ENCODE assay signal across 21 mouse cellular contexts in the genomic region with DNA sequence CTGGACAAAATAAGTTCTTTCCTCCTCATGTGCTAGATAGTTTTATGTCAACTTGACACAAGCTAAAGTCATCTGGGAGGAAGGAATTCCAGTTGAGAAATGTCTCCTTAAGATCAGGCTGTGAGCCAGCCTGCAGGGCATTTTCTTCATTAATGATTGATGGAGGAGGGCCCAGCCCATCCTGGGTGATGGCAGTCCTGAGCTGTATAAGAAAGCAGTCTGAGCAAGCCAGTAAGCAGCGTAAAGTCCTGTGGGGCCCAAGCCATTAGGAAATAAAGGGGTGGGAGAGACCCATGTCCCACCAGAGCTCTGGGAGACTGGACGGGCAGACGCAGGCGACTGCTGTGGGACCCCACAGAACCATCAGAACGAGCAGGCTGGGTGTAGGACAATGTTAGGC.
DNase-seq lines count a peak whose midpoint lies in the region; ATAC-seq and TF ChIP-seq lines count a peak whose summit lies in the region.
"Had no signal": no experiment of that assay in that cellular context is flagged by ENCODE, and none has a peak within 500 bp of the region (broad histone marks: within the 10 kb centered on the region; RNA-seq: fewer than 3 reads in every experiment).

No protein-coding gene starts in this region.

- H3K4me1 ChIP-seq in kidney, adult 2 months (ENCODE audit: control insufficient read depth, insufficient read depth, low read length), result no peaks in the 10 kb centered on the region
- H3K4me1 ChIP-seq in intestine, embryonic 14.5 days (replicated peaks; ENCODE audit: control insufficient read depth, insufficient read depth, low read length), result no peaks in the 10 kb centered on the region
- H3K4me1 ChIP-seq: forebrain, embryonic 13.5 days; heart, embryonic 13.5 days; neural tube, embryonic 13.5 days had no signal

- TF ChIP-seq POLR2A in kidney, adult 2 months (IDR thresholded peaks at IDR 0.05; ENCODE audit: low read depth, low read length), result no peak

- H3K4me3 ChIP-seq in kidney, adult 2 months (ENCODE audit: insufficient read depth, low read depth, low read length), result no peak overlapping the region
- no peak overlapping the region for H3K4me3 ChIP-seq in intestine, embryonic 14.5 days (ENCODE audit: low read depth, low read length)
- H3K4me3 ChIP-seq: erythroblast, embryonic 14.5 days; forebrain, embryonic 13.5 days; heart, embryonic 13.5 days; layer of hippocampus, adult 2 months; neural tube, embryonic 13.5 days had no signal

- DNase-seq in kidney, adult 2 months, result peak; percentile 26
- no peak for DNase-seq in kidney, adult 11 months
- DNase-seq in intestine, embryonic 14.5 days (ENCODE audit: low spot score), result peak; percentile 47
- DNase-seq in kidney, adult 8-10 months, result peak; percentile 1 to 3
- peak; percentile 9 to 31 for DNase-seq in kidney, postnatal 25 days
- DNase-seq in adrenal gland, postnatal 4 days (ENCODE audit: low spot score in 2 of 2), result no peak
- DNase-seq in MN1 (ENCODE audit: low spot score), result no peak
- DNase-seq: B cell, adult 2 months; cerebellum, adult 2 months; gastrocnemius, postnatal 14 days; heart, adult 18-20 months; heart, postnatal 36 days; liver, postnatal 0 days; lung, postnatal 36 days; right cerebral cortex, postnatal 14 days; thymus, adult 2 months had no signal

- WGBS in kidney, adult 2 months, result 75% methylated on average over 5 of the region's 5 CpGs
- 70% methylated on average over 5 of the region's 5 CpGs for WGBS in intestine, embryonic 14.5 days

- no peak overlapping the region for H3K9ac ChIP-seq in intestine, embryonic 14.5 days (ENCODE audit: low read length)
- H3K9ac ChIP-seq: forebrain, embryonic 13.5 days; heart, embryonic 13.5 days; liver, postnatal 0 days; neural tube, embryonic 13.5 days had no signal

- ATAC-seq in intestine, embryonic 14.5 days (replicated peaks; ENCODE audit: low FRiP score, low TSS enrichment, low read depth), result peak; percentile 53; the same call in 1 of the 2 replicates
- ATAC-seq: forebrain, embryonic 13.5 days; liver, postnatal 0 days had no signal

- no peaks in the 10 kb centered on the region for H3K36me3 ChIP-seq in kidney, adult 2 months (ENCODE audit: control insufficient read depth, insufficient read depth, low read length)
- no peaks in the 10 kb centered on the region for H3K36me3 ChIP-seq in intestine, embryonic 14.5 days (ENCODE audit: control insufficient read depth, insufficient read depth, low read length)
- H3K36me3 ChIP-seq: heart, embryonic 13.5 days; neural tube, embryonic 13.5 days had no signal

- H3K27me3 ChIP-seq in kidney, adult 2 months (replicated peaks; ENCODE audit: control insufficient read depth, insufficient read depth, low read length), result no peaks in the 10 kb centered on the region
- no peaks in the 10 kb centered on the region for H3K27me3 ChIP-seq in intestine, embryonic 14.5 days (replicated peaks; ENCODE audit: control insufficient read depth, insufficient read depth, low read length)
- H3K27me3 ChIP-seq: forebrain, embryonic 13.5 days; heart, embryonic 13.5 days; neural tube, embryonic 13.5 days had no signal

- no peaks in the 10 kb centered on the region for H3K9me3 ChIP-seq in intestine, embryonic 14.5 days (ENCODE audit: control insufficient read depth, low read length)
- H3K9me3 ChIP-seq: forebrain, embryonic 13.5 days; heart, embryonic 13.5 days; neural tube, embryonic 13.5 days had no signal

- H3K27ac ChIP-seq in kidney, adult 2 months (ENCODE audit: insufficient read depth, low read depth, low read length), result no peak overlapping the region
- H3K27ac ChIP-seq in intestine, embryonic 14.5 days (ENCODE audit: low read depth), result no peak overlapping the region
- H3K27ac ChIP-seq: forebrain, embryonic 13.5 days; heart, embryonic 13.5 days; layer of hippocampus, adult 2 months; neural tube, embryonic 13.5 days had no signal

- no peak overlapping the region for H3K4me2 ChIP-seq in intestine, embryonic 14.5 days (ENCODE audit: low read length)
- H3K4me2 ChIP-seq: forebrain, embryonic 13.5 days; heart, embryonic 13.5 days; neural tube, embryonic 13.5 days had no signal

- TF ChIP-seq CTCF in kidney, adult 2 months (conservative IDR thresholded peaks at IDR 0.05; ENCODE audit: insufficient read depth, insufficient read length, low read depth, low read length), result no peak

Comparison
In these comparisons a context has a peak if more than half of its experiments do, and no peak if none do; other contexts are left out.
1. DNase-seq: peak in kidney, adult 2 months (single experiment), intestine, embryonic 14.5 days (single experiment), kidney, adult 8-10 months (2 of 2) and kidney, postnatal 25 days (2 of 2); none in kidney, adult 11 months (single experiment), adrenal gland, postnatal 4 days (0 of 2) and MN1 (single experiment).